ENCODE assay signal across 21 mouse cellular contexts in the genomic region with DNA sequence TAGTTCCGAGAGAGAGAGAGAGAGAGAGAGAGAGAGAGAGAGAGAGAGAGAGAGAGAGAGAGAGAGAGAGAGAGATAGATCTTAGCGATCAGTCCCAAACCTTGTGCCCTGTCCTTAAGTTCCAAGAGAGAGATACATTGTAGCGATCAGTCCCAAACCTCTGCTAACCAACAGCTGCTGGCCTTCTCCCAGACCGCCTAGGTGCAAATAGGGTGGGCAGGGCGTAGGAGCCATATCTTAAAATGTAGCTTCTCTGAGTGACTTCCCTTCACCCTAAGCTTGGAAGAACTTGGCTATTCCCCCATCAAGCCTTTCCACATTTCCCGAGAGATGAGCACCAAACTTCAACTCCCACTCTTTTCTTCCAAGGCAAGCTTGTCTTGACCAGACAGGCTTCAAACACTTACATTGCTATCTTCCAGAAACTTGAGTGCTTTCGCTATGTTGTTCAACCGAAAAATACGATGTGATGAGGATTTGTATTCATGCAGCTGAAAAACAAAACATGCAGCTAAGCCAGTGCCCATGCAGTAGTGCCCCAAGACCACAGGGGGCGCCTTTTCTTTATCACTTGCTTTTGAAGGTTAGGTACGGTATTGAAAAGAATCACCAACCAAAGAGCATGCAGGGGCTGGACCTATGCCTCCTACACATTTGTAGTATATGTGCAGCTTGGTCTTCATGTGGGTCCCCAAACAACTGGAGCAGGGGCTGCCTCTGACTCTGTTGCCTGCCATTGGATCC. TPM values are rescaled to one million over a fixed set of nuclear protein-coding genes. Genes with fewer than 3 reads are reported as not detected.
DNase-seq lines count a peak whose midpoint lies in the region; ATAC-seq and TF ChIP-seq lines count a peak whose summit lies in the region.
"Had no signal": no experiment of that assay in that cellular context is flagged by ENCODE, and none has a peak within 500 bp of the region (broad histone marks: within the 10 kb centered on the region; RNA-seq: fewer than 3 reads in every experiment).

No protein-coding gene starts in this region.

- no peak for TF ChIP-seq EP300 in heart, adult 2 months (IDR thresholded peaks at IDR 0.05; ENCODE audit: insufficient read depth, low read depth, low read length)
- TF ChIP-seq EP300 in liver, embryonic 14.5 days (IDR thresholded peaks at IDR 0.05; ENCODE audit: low read depth) = no peak

- DNase-seq in heart, adult 2 months = no peak
- DNase-seq in heart, embryonic 10.5 days (ENCODE audit: low spot score) = no peak
- DNase-seq in liver, embryonic 14.5 days (ENCODE audit: low read depth in 3 of 3, low spot score in 3 of 3) = no peak
- DNase-seq in liver, embryonic 11.5 days (ENCODE audit: low spot score) = no peak
- DNase-seq in spleen, postnatal 10 days (ENCODE audit: low spot score in 2 of 2) = no peak
- DNase-seq in adrenal gland, adult (ENCODE audit: inconsistent age in 2 of 2, low spot score in 1 of 2) = no peak
- DNase-seq: cerebellum, adult 9-11 months; embryo, embryonic 11 days; gastrocnemius, postnatal 36 days; heart, postnatal 14 days; kidney, adult 18-20 months; liver, embryonic 13.5 days; thymus, postnatal 25 days had no signal

- peak; percentile 60 for TF ChIP-seq CTCF in heart, adult 2 months (IDR thresholded peaks at IDR 0.05)
- TF ChIP-seq CTCF in liver, embryonic 14.5 days (IDR thresholded peaks at IDR 0.05; ENCODE audit: low read depth) = peak; percentile 43; the same call in 1 of the 2 replicates
- TF ChIP-seq CTCF in E14TG2a.4 (conservative IDR thresholded peaks at IDR 0.05; ENCODE audit: low read length) = peak; percentile 94
- TF ChIP-seq CTCF in small intestine, adult 2 months (IDR thresholded peaks at IDR 0.05; ENCODE audit: extremely low read depth, insufficient read length, insufficient replicate concordance, low read depth, low read length) = peak; percentile 30; the same call in 1 of the 2 replicates

- H3K9ac ChIP-seq in heart, adult 2 months (ENCODE audit: low read depth, low read length) = no peak overlapping the region
- H3K9ac ChIP-seq in liver, embryonic 14.5 days (replicated peaks) = no peak overlapping the region
- H3K9ac ChIP-seq in liver, embryonic 11.5 days (ENCODE audit: low read depth, low read length) = no peak overlapping the region
- H3K9ac ChIP-seq: embryonic facial prominence, embryonic 15.5 days; hindbrain, embryonic 14.5 days; liver, embryonic 13.5 days; neural tube, embryonic 12.5 days had no signal

- no peak for ATAC-seq in liver, embryonic 14.5 days (ENCODE audit: insufficient read depth)
- ATAC-seq in liver, embryonic 11.5 days (replicated peaks; ENCODE audit: low FRiP score) = no peak

- no peak overlapping the region for H3K4me2 ChIP-seq in liver, embryonic 14.5 days (ENCODE audit: low read depth)
- H3K4me2 ChIP-seq in liver, embryonic 11.5 days = no peak overlapping the region
- H3K4me2 ChIP-seq: embryonic facial prominence, embryonic 15.5 days; heart, embryonic 11.5 days; hindbrain, embryonic 14.5 days; liver, embryonic 13.5 days; neural tube, embryonic 12.5 days had no signal

- no peak for TF ChIP-seq POLR2A in heart, adult 2 months (IDR thresholded peaks at IDR 0.05; ENCODE audit: insufficient read depth, low read depth, low read length)
- TF ChIP-seq POLR2A in small intestine, adult 2 months (IDR thresholded peaks at IDR 0.05; ENCODE audit: low read depth, low read length) = no peak

- H3K36me3 ChIP-seq in heart, adult 2 months (ENCODE audit: control insufficient read depth, insufficient read depth, low read length) = no peaks in the 10 kb centered on the region
- peaks cover 18% of the 10 kb centered on the region; the same call in 1 of the 2 replicates for H3K36me3 ChIP-seq in heart, embryonic 10.5 days
- H3K36me3 ChIP-seq in liver, embryonic 14.5 days (replicated peaks; ENCODE audit: control insufficient read depth, insufficient read depth, low read depth) = no peaks in the 10 kb centered on the region
- no peaks in the 10 kb centered on the region for H3K36me3 ChIP-seq in liver, embryonic 11.5 days (ENCODE audit: control insufficient read depth, insufficient read depth, low read length)
- no peaks in the 10 kb centered on the region for H3K36me3 ChIP-seq in E14TG2a.4 (ENCODE audit: insufficient read depth, low read length)
- H3K36me3 ChIP-seq in small intestine, adult 2 months (ENCODE audit: control insufficient read depth, insufficient read depth, low read length) = peaks cover 11% of the 10 kb centered on the region
- H3K36me3 ChIP-seq: G1E; liver, embryonic 13.5 days had no signal

- no peak overlapping the region for H3K27ac ChIP-seq in heart, adult 2 months
- no peak overlapping the region for H3K27ac ChIP-seq in heart, embryonic 10.5 days
- no peak overlapping the region for H3K27ac ChIP-seq in liver, embryonic 14.5 days
- no peak overlapping the region for H3K27ac ChIP-seq in liver, embryonic 11.5 days (ENCODE audit: low read depth, low read length)
- no peak overlapping the region for H3K27ac ChIP-seq in small intestine, adult 2 months (ENCODE audit: insufficient read depth, low read depth, low read length)
- H3K27ac ChIP-seq: embryonic facial prominence, embryonic 15.5 days; forebrain, embryonic 10.5 days; hindbrain, embryonic 14.5 days; liver, embryonic 13.5 days; neural tube, embryonic 12.5 days had no signal

- H3K27me3 ChIP-seq in heart, adult 2 months (ENCODE audit: control insufficient read depth, insufficient read depth, low read length) = no peaks in the 10 kb centered on the region
- no peaks in the 10 kb centered on the region for H3K27me3 ChIP-seq in heart, embryonic 10.5 days (ENCODE audit: insufficient read depth, poor library complexity, severe bottlenecking)
- H3K27me3 ChIP-seq in liver, embryonic 14.5 days (ENCODE audit: control insufficient read depth, insufficient read depth, low read length) = no peaks in the 10 kb centered on the region
- H3K27me3 ChIP-seq in liver, embryonic 11.5 days (replicated peaks; ENCODE audit: control insufficient read depth, insufficient read depth, low read length) = no peaks in the 10 kb centered on the region
- H3K27me3 ChIP-seq in E14TG2a.4 (ENCODE audit: insufficient read depth, low read length) = no peaks in the 10 kb centered on the region
- no peaks in the 10 kb centered on the region for H3K27me3 ChIP-seq in small intestine, adult 2 months (ENCODE audit: control insufficient read depth, insufficient read depth, low read length)
- H3K27me3 ChIP-seq: embryonic facial prominence, embryonic 15.5 days; liver, embryonic 13.5 days; neural tube, embryonic 12.5 days had no signal

- peaks cover 12% of the 10 kb centered on the region; the same call in 1 of the 2 replicates for H3K9me3 ChIP-seq in heart, embryonic 10.5 days
- no peaks in the 10 kb centered on the region; the same call in 1 of the 2 replicates for H3K9me3 ChIP-seq in liver, embryonic 14.5 days (ENCODE audit: control insufficient read depth, low read length)
- peaks cover 3% of the 10 kb centered on the region; the same call in 1 of the 2 replicates for H3K9me3 ChIP-seq in liver, embryonic 11.5 days (ENCODE audit: control insufficient read depth, low read length)
- peaks cover 4% of the 10 kb centered on the region for H3K9me3 ChIP-seq in E14TG2a.4 (ENCODE audit: low read length)

- no peaks in the 10 kb centered on the region for H3K4me1 ChIP-seq in heart, adult 2 months (ENCODE audit: control insufficient read depth, insufficient read depth, low read length)
- H3K4me1 ChIP-seq in heart, embryonic 10.5 days = no peaks in the 10 kb centered on the region
- no peaks in the 10 kb centered on the region for H3K4me1 ChIP-seq in liver, embryonic 14.5 days (replicated peaks; ENCODE audit: control insufficient read depth in 2 of 2, insufficient read depth in 2 of 2, low read length in 1 of 2)
- H3K4me1 ChIP-seq in liver, embryonic 11.5 days (replicated peaks; ENCODE audit: control insufficient read depth, insufficient read depth, low read length) = no peaks in the 10 kb centered on the region
- peaks cover 23% of the 10 kb centered on the region for H3K4me1 ChIP-seq in E14TG2a.4 (replicated peaks; ENCODE audit: low read depth, low read length)
- no peaks in the 10 kb centered on the region for H3K4me1 ChIP-seq in small intestine, adult 2 months (ENCODE audit: control insufficient read depth, insufficient read depth, insufficient read length, low read length)
- H3K4me1 ChIP-seq: liver, embryonic 13.5 days had no signal

- WGBS in heart, adult 2 months = 84% methylated on average over 11 of the region's 11 CpGs
- WGBS in heart, embryonic 10.5 days = 81% methylated on average over 11 of the region's 11 CpGs
- 66% methylated on average over 11 of the region's 11 CpGs for WGBS in liver, embryonic 14.5 days (ENCODE audit: insufficient replicate concordance)
- 82% methylated on average over 11 of the region's 11 CpGs for WGBS in liver, embryonic 11.5 days
- WGBS in small intestine, adult 2 months = 87% methylated on average over 11 of the region's 11 CpGs

- H3K4me3 ChIP-seq in heart, adult 2 months = no peak overlapping the region
- H3K4me3 ChIP-seq in heart, embryonic 10.5 days = no peak overlapping the region
- no peak overlapping the region for H3K4me3 ChIP-seq in liver, embryonic 14.5 days (ENCODE audit: insufficient read depth in 1 of 2, low read depth in 2 of 2, low read length in 2 of 2)
- no peak overlapping the region for H3K4me3 ChIP-seq in liver, embryonic 11.5 days (ENCODE audit: low read depth, low read length)
- H3K4me3 ChIP-seq in E14TG2a.4 (replicated peaks; ENCODE audit: low read length) = no peak overlapping the region
- H3K4me3 ChIP-seq in small intestine, adult 2 months (ENCODE audit: low read depth, low read length) = no peak overlapping the region
- H3K4me3 ChIP-seq: embryonic facial prominence, embryonic 15.5 days; forebrain, embryonic 10.5 days; liver, embryonic 13.5 days; neural tube, embryonic 12.5 days had no signal

- intact Hi-C loops in heart, adult 2 months (cut with DNase I) = no loop called here

- no peaks in the 10 kb centered on the region for H3K79me2 ChIP-seq in heart, adult 2 months (replicated peaks; ENCODE audit: control insufficient read depth, insufficient read depth, low read length)

RNA-seq across cellular contexts. Expression of a gene that starts 45.1 kb away (rescaled TPM):
- 10 to 100 TPM; 19.6 to 24.3 TPM for total RNA-seq in heart, adult 2 months (2021)
- 6.9 and 11.2 TPM in 2 replicates for polyA plus RNA-seq in heart, adult 2 months (2012; rRNA removed)
- 33.2 and 37.2 TPM in 2 replicates for polyA plus RNA-seq in heart, embryonic 10.5 days (2016; fragmentation: Nextera tagmentation; extraction: Ambion mirVana)
- 4.4 and 5.9 TPM in 2 replicates for polyA plus RNA-seq in liver, embryonic 14.5 days (2012; rRNA removed)
- 6.4 and 6.6 TPM in 2 replicates for polyA plus RNA-seq in liver, embryonic 14.5 days (2014; fragmentation: Nextera tagmentation; extraction: Ambion mirVana)
- 13.8 and 15.4 TPM in 2 replicates for polyA plus RNA-seq in liver, embryonic 11.5 days (2014; fragmentation: Nextera tagmentation; extraction: Ambion mirVana)
- 1.7 and 3.1 TPM in 2 replicates for polyA plus RNA-seq in small intestine, adult 2 months (2012; rRNA removed)

Comparison
In these comparisons a context has a peak if more than half of its experiments do, and no peak if none do; other contexts are left out.
1. CTCF ChIP-seq: peak in every context shown above with its lines; median percentile 94 in E14TG2a.4; 60 in heart, adult 2 months; 43 in liver, embryonic 14.5 days; 30 in small intestine, adult 2 months.